In the genomic region with DNA sequence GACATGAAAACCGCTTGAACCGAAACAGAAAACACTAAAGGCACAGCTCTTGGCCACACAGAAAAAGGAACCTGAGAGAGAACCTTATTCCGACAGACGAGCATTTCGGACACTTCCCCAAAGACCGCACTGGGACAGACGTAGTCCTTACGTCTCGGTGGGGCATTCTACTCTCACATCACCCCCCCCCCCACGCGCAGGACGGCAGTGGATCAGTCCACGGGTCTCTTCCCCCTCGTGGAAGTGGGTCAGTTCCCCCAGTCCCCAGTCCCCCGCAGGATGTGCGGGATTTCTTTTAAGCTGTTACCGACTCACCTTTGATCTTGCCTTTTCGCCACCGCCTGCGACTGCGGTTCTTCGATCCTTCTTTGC, we compare ENCODE assay signal across 8 mouse cellular contexts. TPM values are rescaled to one million over a fixed set of nuclear protein-coding genes. Genes with fewer than 3 reads are reported as not detected.
A peak's percentile ranks its signal among the peaks of the same experiment; 100 is the strongest.
DNase-seq lines count a peak whose midpoint lies in the region; ATAC-seq lines count a peak whose summit lies in the region.

No protein-coding gene starts in this region.

- no peaks in the 10 kb centered on the region for H3K27me3 ChIP-seq in heart, embryonic 14.5 days (ENCODE audit: control insufficient read depth, insufficient read depth, low read length)

- no peaks in the 10 kb centered on the region for H3K9me3 ChIP-seq in heart, embryonic 14.5 days (ENCODE audit: control insufficient read depth, low read length)

- H3K36me3 ChIP-seq in heart, embryonic 14.5 days (ENCODE audit: control insufficient read depth, insufficient read depth, low read length): no peaks in the 10 kb centered on the region

- peak; percentile 22; the same call in 1 of the 2 replicates for ATAC-seq in heart, embryonic 14.5 days (ENCODE audit: insufficient number of reproducible peaks, insufficient read depth, low FRiP score, low read depth)
- peak; percentile 29 to 54 for ATAC-seq in hematopoietic stem cell, adult 5-6 weeks (replicated peaks in 1 of 2; ENCODE audit: insufficient read depth in 1 of 2, low FRiP score in 2 of 2, low TSS enrichment in 1 of 2, low read depth in 1 of 2, poor library complexity in 2 of 2, severe bottlenecking in 2 of 2)
- peak; percentile 72 for ATAC-seq in megakaryocyte, adult 5-6 weeks (ENCODE audit: poor library complexity, severe bottlenecking)

- no peak for DNase-seq in heart, adult 18-20 months
- peak; percentile 40 for DNase-seq in MEL-GATA-1-ER (ENCODE audit: extremely low read depth, low read depth)
- no peak for DNase-seq in gastrocnemius, postnatal 10 days
- no peak for DNase-seq in layer of hippocampus, adult 11-12 months (ENCODE audit: low spot score)
- DNase-seq in thymus, postnatal 4 days: no peak

- H3K27ac ChIP-seq in heart, embryonic 14.5 days (replicated peaks in 1 of 2; ENCODE audit: control insufficient read depth in 1 of 2, insufficient read depth in 1 of 2, low read depth in 2 of 2, low read length in 2 of 2): peak overlapping the region; percentile 11 to 33; a peak in 2 of 4 replicates

- H3K4me1 ChIP-seq in heart, embryonic 14.5 days (ENCODE audit: control insufficient read depth in 2 of 2, insufficient read depth in 2 of 2, low read length in 2 of 2): peaks cover 17 to 21% of the 10 kb centered on the region in 2 experiments

- WGBS in heart, embryonic 14.5 days: under 1% methylated on average over 22 of the region's 22 CpGs

- peak overlapping the region; percentile 82 for H3K9ac ChIP-seq in heart, embryonic 14.5 days (ENCODE audit: low read length)

- peak overlapping the region; percentile 92 for H3K4me2 ChIP-seq in heart, embryonic 14.5 days (ENCODE audit: low read length)

- H3K4me3 ChIP-seq in heart, embryonic 14.5 days (ENCODE audit: control insufficient read depth in 1 of 2, insufficient read depth in 1 of 2, low read depth in 1 of 2, low read length in 2 of 2): peak overlapping the region; percentile 76 to 95

RNA-seq across cellular contexts. Expression of gene Lipe, which starts 3.3 kb away (rescaled TPM):
- polyA plus RNA-seq in heart, embryonic 14.5 days (2014; fragmentation: Nextera tagmentation; extraction: Ambion mirVana): 2.8 and 3.6 TPM in 2 replicates
- total RNA-seq in heart, adult 18-20 months (2021): 10 to 100 TPM; 36.8 to 75.1 TPM
- 13.6 and 18.7 TPM in 2 replicates for total RNA-seq in hematopoietic stem cell, adult 5-6 weeks (2017)
- 17.4 and 20.6 TPM in 2 replicates for total RNA-seq in megakaryocyte, adult 5-6 weeks (2015)
- 17.3 and 23.6 TPM in 2 replicates for total RNA-seq in megakaryocyte, adult 5-6 weeks (2017)
- 10 to 100 TPM; 18.2 to 18.4 TPM for total RNA-seq in gastrocnemius, postnatal 10 days (2021)

RNA-seq across cellular contexts. Expression of gene Cxcl17, which starts 17.5 kb away (rescaled TPM):
- 0.28 and 0.36 TPM in 2 replicates for polyA plus RNA-seq in heart, embryonic 14.5 days (2014; fragmentation: Nextera tagmentation; extraction: Ambion mirVana)
- total RNA-seq in heart, adult 18-20 months (2021): 1 to 10 TPM in 1 of 2 experiments, not detected in 1; 1.1 TPM
- not detected in 2 replicates for total RNA-seq in hematopoietic stem cell, adult 5-6 weeks (2017)
- total RNA-seq in megakaryocyte, adult 5-6 weeks (2015): not detected in 2 replicates
- not detected in 2 replicates for total RNA-seq in megakaryocyte, adult 5-6 weeks (2017)
- total RNA-seq in gastrocnemius, postnatal 10 days (2021): not detected

RNA-seq across cellular contexts. Expression of gene Cnfn, which starts 25.6 kb away (rescaled TPM):
- polyA plus RNA-seq in heart, embryonic 14.5 days (2014; fragmentation: Nextera tagmentation; extraction: Ambion mirVana): 0.31 TPM in 1 of 2 replicates, not detected in the other
- total RNA-seq in heart, adult 18-20 months (2021): not detected
- total RNA-seq in hematopoietic stem cell, adult 5-6 weeks (2017): not detected in 2 replicates
- not detected in 2 replicates for total RNA-seq in megakaryocyte, adult 5-6 weeks (2015)
- total RNA-seq in megakaryocyte, adult 5-6 weeks (2017): not detected in 2 replicates
- not detected for total RNA-seq in gastrocnemius, postnatal 10 days (2021)

Comparison
In these comparisons a context has a peak if more than half of its experiments do, and no peak if none do; other contexts are left out.
1. ATAC-seq: peak in every context shown above with its lines; median percentile 72 in megakaryocyte, adult 5-6 weeks; 42 in hematopoietic stem cell, adult 5-6 weeks; 22 in heart, embryonic 14.5 days.